Mouse (Mus musculus): Measurements from ENCODE around the gene St6galnac6.
A peak's percentile ranks its signal among the peaks of the same experiment; 100 is the strongest.

The St6galnac6 gene

DNA sequence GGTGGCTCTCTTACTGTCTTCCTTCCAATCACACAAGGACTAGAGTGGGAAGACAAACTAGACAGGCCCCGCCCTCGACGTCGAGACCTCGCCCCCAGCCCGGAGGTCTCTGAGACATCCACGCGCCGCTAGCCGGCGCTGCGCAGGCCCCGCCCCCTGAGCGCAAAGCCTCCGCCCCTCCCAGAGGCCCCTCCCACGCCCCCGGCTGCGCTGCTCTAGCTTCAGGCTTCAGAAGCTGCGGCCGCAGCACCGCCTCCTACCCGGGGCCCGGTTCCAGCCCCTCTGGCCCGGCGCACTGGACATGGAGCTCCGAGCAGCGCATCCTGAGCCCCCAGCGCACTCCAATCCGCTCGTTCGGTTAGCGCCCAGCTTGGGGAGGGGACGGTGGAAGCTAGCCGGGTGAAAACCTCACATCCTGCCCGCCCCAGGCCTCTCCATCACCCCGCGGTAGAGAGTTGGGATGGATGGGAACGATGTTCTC, 12.6 kb upstream of the St6galnac6 start, which contains the start of gene St6galnac4:
Gene St6galnac4 (plus strand): TSS at position 225 of the 481 bp plus-strand sequence.
- DNase-seq: peak; percentile 92

DNA sequence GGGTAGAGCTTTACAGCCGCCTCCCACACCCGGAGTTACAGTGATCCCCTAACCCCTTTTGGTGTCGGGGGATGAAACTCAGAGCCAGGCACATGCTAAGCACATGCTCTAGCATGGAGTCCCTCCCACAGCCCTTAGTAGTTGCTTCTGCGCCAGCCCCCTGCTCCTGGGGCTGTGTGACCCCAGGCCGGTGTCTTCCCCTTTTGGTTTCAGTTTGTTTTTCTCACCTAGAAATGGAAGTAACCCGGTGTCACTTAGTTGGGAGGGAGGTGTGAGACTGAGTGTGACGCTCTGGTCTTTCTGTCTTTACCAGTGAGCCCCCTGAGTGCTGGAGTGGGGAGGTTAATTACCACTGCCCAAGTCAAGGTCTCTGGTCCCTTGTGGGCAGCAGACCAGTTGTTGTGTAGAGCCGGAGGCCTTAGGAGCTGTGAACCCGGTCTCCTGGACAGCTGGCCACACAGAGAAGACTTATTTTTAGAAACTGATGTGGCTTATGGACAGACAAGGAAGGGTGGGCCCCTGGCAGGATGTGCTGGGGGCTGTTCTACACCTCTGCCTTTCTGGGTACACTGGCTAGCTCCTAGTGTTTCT, 11.7 kb upstream of the St6galnac6 start:
- peak; percentile 44 for DNase-seq

DNA sequence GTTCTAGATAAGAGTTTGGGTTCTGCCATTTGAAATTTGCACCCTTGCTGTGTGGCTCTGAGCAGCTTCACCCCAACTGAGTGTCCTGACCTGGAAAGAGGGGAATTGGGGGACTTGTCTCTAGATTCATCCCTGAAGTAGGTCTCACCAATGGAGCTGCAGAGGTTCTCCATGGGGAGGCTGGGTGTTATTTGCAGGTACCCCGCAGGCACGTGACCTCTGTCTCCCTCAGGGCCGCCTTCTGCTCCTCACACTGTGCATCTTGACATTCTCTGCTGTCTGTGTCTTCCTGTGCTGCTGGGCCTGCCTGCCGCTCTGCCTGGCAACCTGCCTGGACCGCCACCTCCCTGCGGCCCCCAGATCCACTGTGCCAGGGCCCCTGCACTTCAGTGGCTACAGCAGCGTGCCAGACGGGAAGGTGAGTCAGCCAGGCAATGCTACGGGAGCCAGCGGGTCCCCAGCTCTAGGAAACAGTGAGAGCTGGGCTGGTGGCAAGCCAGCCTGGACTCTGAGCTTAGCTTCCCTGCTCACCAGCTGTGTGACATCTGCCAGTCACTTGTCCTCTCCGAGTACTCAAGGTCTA, 10.2 kb upstream of the St6galnac6 start:
- no peak for DNase-seq

DNA sequence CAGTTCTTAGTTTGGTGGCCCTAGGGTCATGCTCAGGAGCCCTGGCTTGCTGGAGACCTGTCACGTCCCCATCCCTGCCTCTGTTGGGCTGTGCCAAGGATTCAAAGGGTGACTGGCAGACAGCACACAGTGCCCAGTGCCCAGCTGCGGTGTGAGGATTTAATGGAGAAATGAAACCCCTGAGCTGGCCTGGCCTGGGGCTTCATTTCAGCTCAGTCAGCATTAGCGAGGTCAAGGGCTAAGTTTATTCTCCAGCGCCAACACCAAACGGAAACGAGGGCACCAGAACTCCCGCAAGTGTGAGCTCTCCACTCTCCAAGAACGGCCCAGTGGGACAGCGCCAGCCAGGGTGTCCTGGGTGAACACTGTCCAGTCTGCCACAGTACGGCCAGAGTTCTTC, 9.3 kb upstream of the St6galnac6 start:
- DNase-seq: no peak

DNA sequence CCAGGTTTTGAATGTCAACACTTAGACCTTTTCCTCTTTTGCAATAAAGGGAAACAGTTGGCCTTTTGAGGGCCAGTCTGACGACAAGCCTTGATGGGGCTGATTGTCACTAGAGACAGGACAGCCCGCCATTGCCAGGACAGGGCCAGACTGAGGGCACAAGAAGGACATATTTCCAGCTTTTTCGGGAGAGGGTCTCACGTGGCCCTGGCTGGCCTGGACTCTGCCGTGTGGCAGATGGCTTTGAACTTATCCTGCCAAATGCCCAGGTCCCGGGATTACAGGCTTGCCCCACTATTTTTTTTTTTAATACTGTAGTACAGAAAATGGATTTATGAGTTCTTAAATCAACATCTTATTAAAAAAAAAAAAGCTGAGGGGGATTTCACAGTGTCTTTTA, 8.3 kb upstream of the St6galnac6 start:
- no peak for DNase-seq

DNA sequence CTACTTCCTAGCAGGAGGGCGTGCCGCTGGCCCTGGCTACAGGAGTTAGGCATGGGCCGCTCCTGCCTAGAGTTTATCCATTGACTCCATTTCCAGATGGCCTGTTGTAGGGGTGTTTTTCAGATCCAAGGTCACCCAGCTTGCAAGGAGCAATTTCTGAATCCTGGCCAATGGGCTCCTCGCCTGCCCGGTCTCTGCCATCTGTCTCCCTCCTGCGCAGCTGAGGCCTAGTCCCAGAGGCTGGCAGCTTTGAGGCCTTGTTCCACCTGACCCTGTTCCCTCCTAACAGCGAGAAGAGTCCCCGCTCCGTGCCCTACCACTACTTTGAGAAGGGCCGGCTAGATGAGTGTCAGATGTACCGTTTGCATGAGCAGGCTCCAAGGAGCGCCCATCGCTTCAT, 2.8 kb upstream of the St6galnac6 start:
- no peak for DNase-seq

DNA sequence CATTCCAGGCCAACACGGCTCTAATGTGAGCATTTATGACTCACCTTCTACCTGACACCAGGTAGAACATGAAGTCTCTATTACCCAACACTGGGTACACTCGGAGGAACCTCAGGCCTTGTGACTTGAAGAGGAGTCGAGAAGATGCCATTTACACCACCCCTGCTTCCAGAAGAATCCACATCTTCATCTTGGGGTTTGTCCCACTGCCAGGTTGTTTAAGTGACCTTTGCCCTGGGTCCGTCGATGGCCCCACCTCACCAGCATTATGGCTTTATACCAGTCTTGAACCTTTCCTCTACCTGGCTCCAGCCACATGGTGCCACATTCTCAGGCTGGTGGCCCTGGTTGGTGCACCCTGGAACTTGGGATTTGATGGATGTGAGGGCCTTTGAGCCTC, 2.3 kb upstream of the St6galnac6 start:
- no peak for DNase-seq

DNA sequence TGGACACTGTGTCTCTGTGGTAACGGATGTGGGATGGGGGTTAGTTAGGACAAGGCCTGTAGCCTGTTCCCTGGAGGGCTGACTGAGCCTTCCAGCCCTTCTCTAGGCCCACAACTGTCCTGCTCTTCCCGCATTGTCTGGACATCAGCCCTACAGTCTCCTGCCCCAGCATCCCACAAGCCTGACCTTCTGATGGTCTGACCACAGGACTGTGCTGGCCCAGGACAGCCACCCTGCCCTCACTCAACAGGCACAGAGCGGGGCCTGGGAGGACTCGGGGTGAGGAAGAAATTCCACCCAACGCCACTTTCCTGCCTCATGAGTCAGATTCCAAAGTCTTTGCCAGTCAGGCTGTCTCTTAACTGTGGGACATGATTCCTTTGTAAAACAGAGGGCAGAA, 1.8 kb upstream of the St6galnac6 start:
- no peak for DNase-seq

DNA sequence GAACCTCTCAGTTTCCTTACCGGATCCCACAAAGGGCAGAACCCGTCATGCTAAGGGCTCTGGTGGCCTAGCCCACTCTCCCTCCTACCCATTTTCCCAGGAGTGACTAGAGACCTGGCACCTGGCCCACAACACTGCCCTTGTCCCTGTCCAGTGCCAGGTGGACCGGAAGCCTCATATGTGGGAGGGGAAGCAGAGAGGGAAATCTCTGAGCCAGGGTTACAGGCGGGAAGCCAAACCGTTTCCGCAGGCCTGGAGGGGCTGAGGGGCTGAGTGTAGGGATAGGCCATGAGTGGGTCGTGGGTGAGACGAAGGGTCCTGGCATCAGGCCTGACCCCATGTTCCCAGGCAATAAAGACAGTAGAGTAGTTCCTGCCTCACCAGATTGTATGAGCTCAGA, 1.0 kb upstream of the St6galnac6 start:
- DNase-seq: no peak

DNA sequence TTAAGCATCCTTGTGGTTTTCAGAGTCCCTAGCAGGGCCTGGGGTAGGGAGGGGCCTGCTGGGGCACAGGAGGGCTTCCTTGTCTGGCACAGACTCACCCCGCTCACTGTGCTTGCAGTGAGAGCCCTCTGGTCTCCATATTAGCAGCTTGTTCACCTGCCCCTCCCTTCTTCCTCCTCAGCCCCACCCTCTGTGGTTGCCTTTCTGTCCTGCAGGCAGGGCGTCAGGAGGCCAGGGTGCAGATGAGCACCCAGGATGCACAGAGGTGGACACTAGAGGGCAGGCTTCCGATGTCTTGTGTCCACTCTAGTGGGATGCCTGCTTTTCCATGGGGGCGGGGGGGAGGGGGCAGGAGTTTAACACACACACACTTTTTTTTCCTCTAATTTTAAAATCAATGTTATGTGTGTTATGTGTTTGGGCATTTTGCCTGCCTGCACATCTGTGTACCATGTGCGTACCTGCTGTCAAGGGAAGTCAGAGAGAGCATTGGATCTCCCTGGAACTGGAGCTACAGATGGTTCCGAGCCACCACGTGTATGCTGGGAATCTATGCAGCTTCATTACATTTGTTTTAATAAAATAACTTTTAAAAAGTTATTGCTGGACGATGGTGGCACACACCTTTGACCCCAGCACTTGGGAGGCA, 2.0 kb downstream of the St6galnac6 start:
- peak; percentile 30 for DNase-seq

DNA sequence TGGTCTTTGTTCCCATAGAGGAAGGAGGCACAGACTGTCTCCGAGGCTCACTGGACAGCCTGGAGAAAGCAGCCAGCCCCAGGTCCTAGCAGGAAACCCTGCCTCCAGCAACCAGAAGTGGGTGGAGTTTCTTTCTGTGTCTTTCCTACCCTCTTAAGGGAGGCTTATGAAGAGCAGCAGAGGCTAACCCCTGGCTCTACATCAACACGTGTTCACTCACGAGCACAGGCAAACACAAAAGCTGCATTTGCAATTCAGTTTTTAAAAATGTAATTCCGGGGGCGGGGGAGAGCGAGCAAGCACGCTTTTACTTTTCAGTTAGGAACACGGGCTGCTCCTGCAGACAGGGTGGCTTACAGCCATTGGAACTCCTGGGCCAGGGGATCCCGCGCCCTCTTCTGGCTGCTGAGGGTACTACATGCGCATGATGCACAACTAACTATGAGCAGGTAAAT, 3.1 kb downstream of the St6galnac6 start:
- peak; percentile 91 for DNase-seq

DNA sequence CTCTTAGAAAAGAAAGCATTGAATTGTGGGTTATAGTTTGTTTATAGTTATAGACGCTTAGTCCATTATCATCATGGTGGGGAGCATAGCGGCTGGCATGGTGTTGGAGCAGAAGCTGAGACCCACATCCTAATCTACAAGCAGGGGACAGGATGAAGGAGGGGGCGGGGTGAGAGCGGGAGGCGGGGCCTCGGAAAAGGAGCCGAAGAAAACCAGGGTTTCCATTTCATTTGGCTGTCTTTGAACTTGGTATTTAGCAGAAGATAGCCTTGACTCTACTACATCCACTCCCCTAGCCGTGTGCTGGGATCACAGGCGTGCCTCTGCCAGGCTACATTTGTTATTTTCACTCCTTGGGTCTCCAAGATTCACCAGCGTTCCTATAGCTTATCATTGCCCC, 5.1 kb downstream of the St6galnac6 start:
- DNase-seq: no peak

DNA sequence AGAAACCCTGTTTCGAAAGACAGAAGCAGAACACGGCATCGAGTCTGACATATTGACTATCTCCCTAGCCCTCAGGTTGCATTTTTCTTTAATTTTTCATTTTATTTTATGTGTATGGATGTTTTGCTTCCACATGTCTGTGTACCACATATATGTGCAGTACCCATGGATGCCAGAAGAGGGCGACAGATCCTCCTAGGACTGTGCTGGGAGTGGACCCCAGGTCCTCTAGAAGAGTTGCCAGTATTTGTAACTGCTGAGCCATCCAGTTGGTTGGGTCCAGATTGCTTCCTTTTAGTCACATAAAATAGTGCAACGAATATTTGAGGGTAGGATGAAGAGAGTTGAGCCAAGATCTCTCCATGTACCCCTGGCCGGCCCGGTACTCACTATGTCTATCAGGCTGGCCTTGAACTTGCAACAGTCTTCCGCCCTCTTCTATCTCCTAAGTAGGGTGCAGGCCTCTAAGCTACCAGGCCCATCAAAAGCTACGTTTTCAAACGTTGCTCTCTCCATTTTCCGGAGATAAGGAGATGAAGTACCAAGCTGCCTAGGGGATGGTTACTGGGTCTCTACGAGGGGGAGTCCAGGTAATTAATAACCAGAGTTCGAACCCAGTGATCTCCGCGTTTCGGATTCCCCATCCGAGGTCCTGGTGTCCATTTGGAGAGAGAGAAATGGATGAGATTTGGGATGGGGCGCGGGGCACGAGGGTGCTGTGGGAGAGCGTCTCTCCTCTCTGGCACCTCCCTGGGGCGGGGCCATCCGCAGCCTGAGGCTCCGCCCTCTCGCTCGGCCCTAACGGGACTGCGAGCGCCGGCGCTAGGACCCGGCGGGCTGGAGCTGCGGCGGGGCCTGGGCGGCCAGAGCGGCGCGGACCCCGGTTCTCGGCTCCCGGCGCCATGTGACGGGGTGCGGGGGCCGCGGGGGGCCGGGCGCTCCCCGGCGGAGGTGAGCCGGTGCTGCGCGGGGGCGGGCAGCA, 6.9 kb downstream of the St6galnac6 start:
- DNase-seq: peak; percentile 77

DNA sequence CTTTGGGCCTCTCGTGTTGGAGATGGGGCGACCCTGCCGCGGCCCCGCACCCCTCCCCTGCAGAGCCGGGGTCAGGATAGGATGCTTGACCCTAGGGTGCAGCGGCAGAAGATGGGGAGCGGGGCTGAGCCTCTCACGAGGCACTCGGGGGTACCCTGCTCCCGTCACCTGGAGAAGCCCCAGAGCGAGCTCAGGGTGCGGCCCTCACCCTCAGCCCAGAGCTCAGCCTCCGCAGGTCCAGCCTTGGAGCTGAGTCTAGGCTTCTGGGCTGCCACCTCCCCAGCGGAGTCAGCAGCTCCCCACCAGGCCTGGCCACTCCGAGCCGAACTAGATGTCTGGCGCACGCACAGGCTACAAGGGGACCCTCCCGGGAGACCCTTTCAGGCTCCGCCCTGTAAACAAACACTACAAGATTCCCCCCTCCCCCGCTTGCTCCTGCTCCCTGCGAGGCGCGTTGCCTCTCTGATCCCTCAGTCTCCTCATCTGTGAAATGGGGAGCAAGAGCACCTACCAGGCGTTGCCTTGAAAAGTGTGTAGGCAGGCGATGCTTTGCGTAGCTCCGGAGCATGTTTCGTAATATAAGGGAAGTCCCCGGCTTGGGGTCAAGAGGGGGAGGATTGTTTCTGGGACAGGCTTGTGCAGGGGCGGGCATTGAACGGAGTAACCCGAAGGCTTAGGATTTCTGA, 7.9 kb downstream of the St6galnac6 start:
- peak; percentile 31 for DNase-seq

DNA sequence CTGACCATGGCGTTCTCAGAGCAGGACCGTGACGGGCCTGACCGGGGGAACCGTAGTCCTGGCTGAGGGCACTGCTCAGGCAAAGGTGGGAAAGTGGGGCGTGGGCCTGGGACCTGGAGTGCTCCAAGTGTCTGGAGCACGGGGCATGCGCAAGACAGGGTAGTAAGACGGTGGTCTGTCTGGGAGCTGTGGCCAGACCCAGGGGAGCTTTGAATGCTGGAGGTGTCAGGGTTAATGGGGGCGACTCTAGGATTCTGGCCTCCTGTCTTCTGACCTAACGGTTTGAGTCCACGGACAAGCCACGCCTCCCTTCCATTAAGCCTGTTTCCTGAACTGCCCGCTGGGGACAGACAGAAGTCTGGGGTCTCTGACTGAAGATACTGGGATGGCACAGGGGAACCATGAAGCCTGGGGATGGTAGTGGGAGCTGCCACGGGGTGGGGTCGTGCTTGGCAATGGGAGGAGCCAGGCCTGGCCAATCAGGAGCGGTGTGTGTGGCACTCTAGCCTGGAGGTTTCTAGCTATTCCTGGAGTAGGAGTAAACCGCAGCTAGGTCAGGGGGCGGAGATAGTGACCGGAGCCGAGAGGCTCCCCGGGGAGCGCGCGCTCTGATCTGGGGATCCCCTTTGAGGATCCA, 8.8 kb downstream of the St6galnac6 start:
- DNase-seq: peak; percentile 26

DNA sequence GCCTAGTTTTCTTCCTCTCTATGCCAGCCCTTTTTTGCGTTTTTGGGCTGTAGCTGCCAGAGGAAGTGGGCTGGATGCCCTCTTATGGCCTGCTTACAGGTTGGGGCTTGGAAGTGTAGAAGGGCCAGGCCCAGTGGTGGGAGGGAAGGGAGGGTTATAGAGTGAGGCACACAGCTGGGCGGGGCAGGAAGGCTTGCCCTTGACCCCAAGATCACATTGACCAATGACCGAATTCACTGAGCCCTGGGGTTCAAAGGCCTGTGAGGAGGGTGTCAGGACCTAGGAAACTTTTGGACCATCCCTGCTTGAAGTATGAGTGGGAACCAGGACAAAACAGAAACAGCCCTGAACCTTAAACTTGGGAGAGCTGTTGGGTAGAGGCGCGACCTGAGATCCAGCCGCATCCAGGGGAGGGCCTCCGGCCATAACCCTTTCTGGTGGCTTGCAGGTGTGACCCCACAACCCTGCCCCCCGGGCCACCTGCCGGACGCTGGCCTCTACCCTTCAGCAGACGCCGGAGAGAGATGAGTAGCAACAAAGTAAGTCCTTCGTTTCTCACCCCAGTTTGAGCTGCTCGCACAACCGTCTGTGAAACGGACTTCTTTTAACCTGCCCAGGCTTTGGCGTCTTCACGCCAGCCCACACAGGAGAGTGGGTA, 9.4 kb downstream of the St6galnac6 start:
- DNase-seq: no peak

DNA sequence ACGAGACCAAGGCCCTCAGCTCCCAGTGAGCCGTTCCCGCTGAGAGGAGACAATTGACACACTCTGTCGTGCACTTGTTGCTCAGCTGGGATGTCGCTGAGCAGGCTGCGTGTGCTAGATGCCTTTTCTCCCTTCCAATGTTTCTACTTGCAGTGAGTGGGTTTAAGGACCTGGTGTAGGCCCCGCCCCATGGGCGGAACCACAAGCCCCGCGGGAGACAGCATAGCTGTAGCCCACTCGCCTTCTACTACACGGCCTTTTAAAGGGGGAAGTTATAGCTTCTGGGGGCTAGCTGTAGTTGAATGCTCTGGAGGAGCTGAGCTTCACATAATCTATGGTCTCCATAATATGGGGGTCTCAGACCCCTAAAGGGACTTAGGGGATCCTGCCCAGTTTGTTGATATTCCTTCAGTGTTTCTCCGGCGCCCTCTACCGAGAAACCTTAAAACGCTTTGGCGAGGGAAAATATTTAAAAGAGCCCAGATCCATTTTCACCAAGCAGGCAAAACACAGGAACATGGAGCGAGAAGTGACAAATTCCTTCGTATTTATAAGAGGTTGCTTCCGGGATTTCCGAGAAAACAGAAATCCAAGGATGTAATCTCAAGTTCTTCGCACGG, 11.2 kb downstream of the St6galnac6 start:
- peak; percentile 51 for DNase-seq

DNA sequence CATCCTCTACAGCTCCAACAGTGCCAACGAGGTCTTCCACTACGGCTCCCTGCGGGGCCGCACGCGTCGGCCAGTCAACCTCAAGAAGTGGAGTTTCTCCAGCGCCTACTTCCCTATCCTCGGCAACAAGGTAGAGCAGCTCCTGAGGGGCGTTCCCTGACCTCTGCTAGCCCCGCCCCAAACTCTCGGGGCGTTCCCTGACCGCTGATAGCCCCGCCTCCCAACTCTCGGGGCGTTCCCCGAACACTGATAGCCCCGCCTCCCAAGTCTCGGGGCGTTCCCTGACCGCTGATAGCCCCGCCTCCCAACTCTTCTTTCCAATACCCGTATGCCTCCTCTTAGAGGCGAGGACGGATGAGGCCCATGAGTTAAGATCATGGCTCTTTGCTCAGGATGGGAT, 12.8 kb downstream of the St6galnac6 start:
- no peak for DNase-seq

DNA sequence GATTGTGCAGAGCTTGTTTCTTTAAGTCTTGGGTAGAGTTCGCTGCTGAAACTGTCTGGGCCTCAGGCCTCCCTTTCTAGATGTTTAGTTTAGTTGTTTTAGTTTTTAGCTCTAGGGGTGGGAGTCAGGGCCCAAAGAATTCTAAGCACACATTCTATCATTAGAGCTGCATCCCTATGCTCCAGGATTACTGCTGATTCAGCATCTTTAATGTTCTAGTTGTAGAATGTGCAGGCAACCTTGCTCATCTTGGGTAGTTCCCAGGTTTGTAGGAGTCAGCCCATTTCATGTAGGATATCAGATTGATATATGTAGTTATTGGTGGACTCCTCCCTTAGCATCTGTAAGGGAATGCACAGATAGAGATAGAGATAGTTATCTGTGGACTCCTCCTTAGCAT, 17.6 kb downstream of the St6galnac6 start:
- no peak for DNase-seq

DNA sequence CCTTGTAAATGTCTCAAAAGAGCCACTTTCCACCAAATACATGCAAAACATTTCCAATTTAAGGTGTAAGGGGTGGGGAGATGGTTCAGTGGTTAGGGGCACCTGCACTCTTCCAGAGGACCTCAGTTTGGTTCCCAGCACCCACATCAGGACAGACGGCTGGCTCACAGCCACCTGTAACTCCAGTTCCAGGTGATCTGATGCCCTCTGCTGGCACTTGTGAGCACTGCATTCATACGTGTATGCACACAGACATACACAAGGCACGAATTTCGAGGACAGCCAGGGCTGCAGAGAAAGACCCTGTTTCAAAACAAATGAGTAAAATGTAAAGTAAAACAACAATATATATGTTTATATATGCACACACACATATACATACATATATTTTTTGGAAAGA, 18.1 kb downstream of the St6galnac6 start:
- no peak for DNase-seq

DNA sequence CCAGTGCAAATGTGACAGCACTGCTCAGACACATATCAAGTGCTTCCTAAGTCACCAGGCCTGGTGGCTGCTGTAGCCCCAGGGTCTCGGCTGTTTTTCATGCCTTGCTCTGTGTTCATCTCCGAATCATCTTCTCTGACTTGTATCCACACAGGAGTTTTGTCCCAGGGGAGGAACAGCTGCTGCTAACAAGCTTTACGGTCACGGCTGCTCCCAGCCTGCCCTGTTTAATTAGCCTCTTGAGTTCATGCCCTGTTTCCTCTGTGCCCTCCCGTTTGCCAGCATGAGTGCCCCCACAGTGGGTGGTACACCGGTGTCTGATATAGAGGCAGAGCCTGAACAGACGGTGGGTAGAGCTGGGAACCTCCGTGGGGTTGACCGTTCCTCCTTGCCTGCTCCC, 18.5 kb downstream of the St6galnac6 start:
- DNase-seq: no peak

Data from thymus, postnatal 25 days (tissue).